Mouse (Mus musculus): Measurements from ENCODE around the gene Plekhg5. TPM values are rescaled to one million over a fixed set of nuclear protein-coding genes. Genes with fewer than 3 reads are reported as not detected.
"Not testable (repeated sequence)": the region's sequence is repeated elsewhere in the genome, so short reads cannot be mapped to it uniquely, and the experiment has no call there.

Gene Plekhg5
- polyA plus RNA-seq (2021), result 13.0 TPM

DNA sequence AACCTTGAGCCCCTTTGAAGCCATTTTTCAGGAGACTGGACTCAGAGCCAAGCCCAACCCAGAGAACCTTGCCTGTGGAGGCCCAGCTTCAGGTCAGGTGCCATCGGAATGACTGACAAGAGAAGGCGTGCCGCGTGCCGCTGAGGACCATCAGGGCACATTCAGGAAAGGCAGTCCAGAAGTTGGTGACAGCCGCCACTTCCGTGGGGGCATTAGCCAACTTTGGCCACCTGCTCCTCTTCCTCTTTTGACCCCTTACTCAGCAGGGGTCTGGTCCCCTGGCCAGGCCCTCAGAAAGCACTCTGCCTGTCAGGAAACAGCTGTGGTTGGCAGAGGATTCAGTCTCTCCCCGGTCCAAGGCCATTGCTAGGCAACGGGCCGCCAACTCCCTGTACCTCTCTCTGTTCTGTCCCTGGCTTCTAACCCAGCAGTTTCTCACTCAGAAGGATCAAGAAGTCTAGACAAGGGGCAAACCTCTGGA, at the start of gene Plekhg5:
Plekhg5 (plus strand) TSS at position 378 of the 481 bp plus-strand sequence.
- TF ChIP-seq CTCF (IDR thresholded peaks at IDR 0.05), result no peak
- H3K27me3 ChIP-seq, result no peaks in the 10 kb centered on the region
- ChIA-PET CTCF (no interaction called here), POLR2A (no interaction called here)
- ATAC-seq (no peak), DNase-seq (ENCODE audit: low read depth, low spot score) (no peak)
- in situ Hi-C loops (cut with MboI; ENCODE audit: low pct_unique_long_range_greater_than_20kb), result no loop called here

GRCm38 (mm10) chr4:152022506-152022905, 49.8 kb upstream of the Plekhg5 start:
- no peaks in the 10 kb centered on the region for H3K27me3 ChIP-seq
- CTCF ChIA-PET, result no interaction called here
- in situ Hi-C loops (cut with MboI; ENCODE audit: low pct_unique_long_range_greater_than_20kb), result no loop called here
- TF ChIP-seq CTCF (IDR thresholded peaks at IDR 0.05), result no peak
- no peak for ATAC-seq
- POLR2A ChIA-PET, result no interaction called here
- no peak for DNase-seq (ENCODE audit: low read depth, low spot score)

DNA sequence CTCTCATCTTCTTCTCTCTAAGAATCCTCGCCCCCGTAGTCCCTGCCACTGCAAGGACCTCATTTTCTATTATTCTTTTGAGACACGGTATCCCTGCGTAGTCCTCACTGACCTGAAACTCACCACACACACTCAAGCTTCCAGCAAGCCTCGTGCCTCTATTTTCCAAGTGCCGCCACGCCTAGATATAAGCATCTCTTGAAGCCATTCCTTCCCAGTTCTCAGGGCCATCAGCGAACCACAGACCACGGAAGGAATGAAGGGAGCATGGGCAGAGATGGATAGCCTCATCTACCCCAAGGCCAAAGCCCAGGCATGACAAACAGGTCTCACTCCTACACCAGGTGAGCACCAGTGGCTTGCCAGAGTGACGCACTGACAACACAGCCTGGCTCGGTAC, 47.8 kb upstream of the Plekhg5 start:
- ATAC-seq (no peak), DNase-seq (ENCODE audit: low read depth, low spot score) (no peak)
- in situ Hi-C loops (cut with MboI; ENCODE audit: low pct_unique_long_range_greater_than_20kb), result no loop called here
- TF ChIP-seq CTCF (IDR thresholded peaks at IDR 0.05), result no peak
- H3K27me3 ChIP-seq, result no peaks in the 10 kb centered on the region
- POLR2A ChIA-PET, result no interaction called here
- CTCF ChIA-PET, result no interaction called here

DNA sequence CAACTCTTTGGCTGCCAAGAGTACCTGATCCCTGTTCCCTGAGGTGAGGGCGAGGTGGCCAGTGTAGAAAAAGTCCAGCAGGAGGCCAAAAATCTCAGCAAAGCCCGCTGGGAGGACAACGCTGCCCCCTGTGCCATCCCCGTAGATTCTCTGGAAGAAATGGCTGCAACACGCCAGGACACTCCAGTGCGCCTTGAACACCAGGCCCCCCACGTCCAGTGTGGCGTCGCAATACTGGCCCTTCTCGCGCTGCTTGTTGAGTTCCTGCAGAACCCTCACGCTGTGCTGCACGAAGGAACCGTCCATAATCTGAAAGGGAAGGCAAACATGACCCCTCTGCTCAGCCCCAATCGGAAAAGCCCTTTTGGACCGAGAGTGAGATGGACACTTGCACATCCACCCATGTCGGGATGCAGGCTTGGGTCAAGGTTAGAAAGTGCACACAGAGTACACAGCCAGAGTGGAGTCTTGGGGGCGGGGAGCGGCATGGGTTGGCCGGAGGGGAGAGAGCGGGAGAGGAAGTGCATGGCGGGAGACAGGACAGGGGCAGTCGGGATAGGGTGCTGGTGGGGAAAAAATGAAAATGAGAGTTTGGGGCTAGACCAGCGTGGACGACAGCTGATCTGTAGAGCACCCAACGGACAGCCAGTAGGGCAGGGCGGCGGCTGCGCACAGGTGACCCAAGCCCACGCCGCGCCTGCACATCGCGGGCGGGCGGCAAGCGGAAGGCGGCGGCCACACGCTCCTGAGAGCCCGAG, 45.4 kb upstream of the Plekhg5 start:
- no peak for DNase-seq (ENCODE audit: low read depth, low spot score)
- ChIA-PET POLR2A (interaction anchor here (1.0 to 1.4 kb wide), 2 partner anchors 11 to 17 kb away, joined by 3 to 5 read pairs; no protein-coding TSS in a partner anchor), CTCF (interaction anchor here (0.6 to 1.6 kb wide), 3 partner anchors 34 to 76 kb away, joined by 3 to 6 read pairs (median 4); no protein-coding TSS in a partner anchor)
- no peaks in the 10 kb centered on the region for H3K27me3 ChIP-seq
- TF ChIP-seq CTCF (IDR thresholded peaks at IDR 0.05), result no peak
- peak; percentile 37 for ATAC-seq
- in situ Hi-C loops (cut with MboI; ENCODE audit: low pct_unique_long_range_greater_than_20kb), result loop anchor here (5.0 kb wide), 1 partner anchor 45 kb away; no protein-coding TSS in a partner anchor

DNA sequence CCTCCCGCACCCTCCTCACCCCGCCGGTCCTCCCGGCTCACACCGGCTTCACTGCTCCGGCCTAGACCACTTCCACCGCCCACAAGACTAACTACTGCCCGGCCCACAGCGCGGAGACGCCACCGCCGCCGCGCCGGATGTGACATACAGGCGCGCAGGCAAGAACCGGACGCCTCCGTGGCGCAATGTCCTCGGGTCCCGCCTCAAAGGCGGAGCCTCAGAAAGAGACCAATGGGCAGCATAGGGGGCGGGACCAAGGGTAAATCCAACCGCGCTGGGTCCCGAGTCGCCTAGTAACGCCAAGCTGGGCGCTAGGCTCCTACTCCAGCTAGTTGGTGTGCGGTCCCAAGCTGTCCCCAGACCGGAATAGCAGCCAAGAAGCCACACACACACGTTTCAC, 44.8 kb upstream of the Plekhg5 start, which contains the start of gene Zbtb48:
Zbtb48 (minus strand) TSS at position 148 of the 400 bp plus-strand sequence.
- no peaks in the 10 kb centered on the region for H3K27me3 ChIP-seq
- ATAC-seq (peak; percentile 95), DNase-seq (ENCODE audit: low read depth, low spot score) (no peak)
- no peak for TF ChIP-seq CTCF (IDR thresholded peaks at IDR 0.05)
- ChIA-PET CTCF (interaction anchor here (0.6 to 1.6 kb wide), 3 partner anchors 34 to 76 kb away, joined by 3 to 6 read pairs (median 4); no protein-coding TSS in a partner anchor), POLR2A (no interaction called here)
- in situ Hi-C loops (cut with MboI; ENCODE audit: low pct_unique_long_range_greater_than_20kb), result loop anchor here (5.0 kb wide), 1 partner anchor 45 kb away; no protein-coding TSS in a partner anchor

- ChIA-PET POLR2A (interaction anchor here (1.4 kb wide), 1 partner anchor 20 kb away, joined by 4 read pairs; the partner anchor contains the start of gene Klhl21), CTCF (interaction anchor here (0.8 to 1.8 kb wide), 10 partner anchors 10 to 75 kb away, joined by 3 to 10 read pairs (median 3); partner anchors contain the start of genes Nol9 and Tas1r1)
- H3K27me3 ChIP-seq, result no peaks in the 10 kb centered on the region
- TF ChIP-seq CTCF (IDR thresholded peaks at IDR 0.05), result no peak
- DNase-seq (ENCODE audit: low read depth, low spot score) (no peak), ATAC-seq (no peak)
- in situ Hi-C loops (cut with MboI; ENCODE audit: low pct_unique_long_range_greater_than_20kb), result loop anchor here (5.0 kb wide), 1 partner anchor 46 kb away; no protein-coding TSS in a partner anchor
Observed at GRCm38 (mm10) chr4:152028456-152028855, 43.8 kb upstream of the Plekhg5 start.

GRCm38 (mm10) chr4:152029087-152029486, 43.2 kb upstream of the Plekhg5 start:
- DNase-seq (ENCODE audit: low read depth, low spot score), result no peak
- ChIA-PET POLR2A (interaction anchor here (1.4 kb wide), 1 partner anchor 20 kb away, joined by 4 read pairs; the partner anchor contains the start of gene Klhl21), CTCF (interaction anchor here (0.8 to 1.9 kb wide), 11 partner anchors 9 to 64 kb away, joined by 3 to 10 read pairs (median 3); partner anchors contain the start of genes Nol9 and Tas1r1)
- H3K27me3 ChIP-seq, result no peaks in the 10 kb centered on the region
- in situ Hi-C loops (cut with MboI; ENCODE audit: low pct_unique_long_range_greater_than_20kb), result loop anchor here (5.0 kb wide), 1 partner anchor 47 kb away; no protein-coding TSS in a partner anchor
- no peak for ATAC-seq
- TF ChIP-seq CTCF (IDR thresholded peaks at IDR 0.05), result no peak

GRCm38 (mm10) chr4:152029997-152030396, 42.3 kb upstream of the Plekhg5 start:
- CTCF ChIA-PET, result interaction anchor here (0.9 to 1.9 kb wide), 6 partner anchors 8 to 64 kb away, joined by 3 to 10 read pairs (median 3); partner anchors contain the start of genes Nol9 and Tas1r1
- no peak for DNase-seq (ENCODE audit: low read depth, low spot score)
- no peaks in the 10 kb centered on the region for H3K27me3 ChIP-seq
- POLR2A ChIA-PET, result interaction anchor here (0.8 to 1.3 kb wide), 2 partner anchors 9 to 34 kb away, joined by 3 read pairs; partner anchors contain the start of genes Nol9 and Phf13
- in situ Hi-C loops (cut with MboI; ENCODE audit: low pct_unique_long_range_greater_than_20kb), result loop anchor here (5.0 kb wide), 2 partner anchors 48 to 67 kb away; no protein-coding TSS in a partner anchor
- no peak for TF ChIP-seq CTCF (IDR thresholded peaks at IDR 0.05)
- ATAC-seq, result no peak

DNA sequence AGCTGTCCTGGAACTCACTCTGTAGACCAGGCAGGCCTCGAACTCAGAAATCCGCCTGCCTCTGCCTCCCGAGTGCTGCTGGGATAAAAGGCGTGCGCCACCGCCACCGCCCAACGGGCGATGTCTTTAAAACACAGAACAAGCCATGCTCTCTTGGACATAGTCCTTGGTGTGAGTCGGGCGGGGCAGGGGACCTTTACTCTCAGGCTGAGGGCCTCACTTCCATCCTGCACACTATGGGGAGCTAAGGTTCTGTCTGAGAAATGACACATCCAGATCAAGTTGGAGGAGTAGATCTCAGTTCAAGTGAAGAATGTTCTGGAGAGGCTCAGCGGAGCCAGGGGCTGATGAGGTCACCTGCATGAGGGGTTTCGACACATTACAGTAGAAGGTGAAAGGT, 39.4 kb upstream of the Plekhg5 start:
- H3K27me3 ChIP-seq, result no peaks in the 10 kb centered on the region
- ATAC-seq, result no peak
- TF ChIP-seq CTCF (IDR thresholded peaks at IDR 0.05), result no peak
- ChIA-PET POLR2A (no interaction called here), CTCF (no interaction called here)
- in situ Hi-C loops (cut with MboI; ENCODE audit: low pct_unique_long_range_greater_than_20kb), result loop anchor here (5.0 kb wide), 1 partner anchor 64 kb away; no protein-coding TSS in a partner anchor
- DNase-seq (ENCODE audit: low read depth, low spot score), result no peak

DNA sequence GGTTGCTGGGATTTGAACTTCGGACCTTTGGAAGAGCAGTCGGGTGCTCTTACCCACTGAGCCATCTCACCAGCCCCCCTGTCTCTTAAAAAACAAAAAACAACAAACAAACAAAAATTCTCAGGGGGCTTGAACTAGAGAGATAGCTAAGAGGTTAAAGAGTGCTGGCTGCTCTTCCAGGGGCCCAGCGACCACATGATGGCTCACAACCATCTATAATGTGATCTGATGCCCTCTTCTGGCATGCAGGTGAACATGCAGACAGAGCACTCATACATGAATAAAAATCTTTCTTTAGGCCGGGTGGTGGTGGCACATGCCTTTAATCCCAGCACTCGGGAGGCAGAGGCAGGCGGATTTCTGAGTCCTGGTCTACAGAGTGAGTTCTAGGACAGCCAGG, 35.8 kb upstream of the Plekhg5 start:
- ATAC-seq; in situ Hi-C loops (cut with MboI; ENCODE audit: low pct_unique_long_range_greater_than_20kb); H3K27me3 ChIP-seq; DNase-seq (ENCODE audit: low read depth, low spot score); POLR2A ChIA-PET: not testable (repeated sequence)
- CTCF ChIA-PET, result interaction anchor here (2.3 to 3.5 kb wide), 2 partner anchors 56 to 65 kb away, joined by 7 to 21 read pairs; no protein-coding TSS in a partner anchor

Data from Patski (cell line).